Mouse (Mus musculus): ENCODE measurements at regions not wholly inside any gene's neighbourhood (a gene's known extent, or its start where the extent isn't known, plus 50 kb on each side); places are given as distances from the start of the nearest gene placed in this dataset.

DNA sequence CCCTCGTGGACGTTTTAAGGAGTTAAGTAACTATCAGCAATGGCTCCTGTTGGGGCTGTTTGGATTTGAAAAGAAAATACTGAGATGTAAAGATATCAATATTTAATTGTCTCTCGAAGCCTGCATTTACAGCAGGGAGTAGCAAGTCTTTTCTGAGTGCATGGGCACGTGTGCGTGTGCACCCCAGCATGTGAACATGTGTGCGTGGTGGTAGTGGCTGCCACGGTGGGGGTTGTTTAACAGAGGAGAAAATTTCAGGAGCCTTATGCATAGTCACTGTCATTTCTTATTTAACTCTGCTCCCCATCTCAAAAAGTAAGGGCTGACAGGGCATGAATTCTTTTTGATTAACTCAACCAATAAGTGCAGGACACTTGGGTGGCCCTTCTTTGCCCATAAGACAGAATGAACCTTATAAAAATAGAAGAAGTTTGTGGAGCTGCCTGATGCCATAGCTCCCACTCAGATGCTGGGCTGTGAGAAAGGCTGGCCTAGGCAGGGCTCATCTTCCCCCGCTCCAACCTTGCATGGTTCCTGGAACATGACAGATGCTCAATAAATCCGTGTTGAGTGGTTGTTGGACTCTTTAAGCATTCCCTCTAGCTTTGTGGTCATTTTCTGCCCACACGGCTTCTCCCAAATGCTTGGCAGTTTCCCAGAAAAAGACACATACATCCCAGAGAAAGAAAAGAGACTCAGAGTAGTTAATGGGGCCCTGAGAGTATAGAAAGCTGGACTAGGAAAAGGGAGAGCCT is 294.2 kb upstream of the Gm4791 start:
- TF ChIP-seq POLR2A (IDR thresholded peaks at IDR 0.05; ENCODE audit: low read depth, low read length) (no peak), CTCF (IDR thresholded peaks at IDR 0.05; ENCODE audit: borderline replicate concordance, insufficient read depth, low read length) (no peak)
- H3K4me3 ChIP-seq (ENCODE audit: insufficient read depth, low read length) = no peak overlapping the region
- H3K27ac ChIP-seq (ENCODE audit: insufficient read depth, low read length) = peak overlapping the region; percentile 57; the same call in 1 of the 2 replicates
- peaks cover 15% of the 10 kb centered on the region for H3K4me1 ChIP-seq (ENCODE audit: control insufficient read depth, insufficient read depth, low read length)

GRCm38 (mm10) chr9:46703674-46704073 is 294.9 kb upstream of the Gm4791 start:
- H3K4me3 ChIP-seq (ENCODE audit: insufficient read depth, low read length) = no peak overlapping the region
- peak overlapping the region; percentile 57 for H3K27ac ChIP-seq (ENCODE audit: insufficient read depth, low read length)
- no peak for TF ChIP-seq CTCF (IDR thresholded peaks at IDR 0.05; ENCODE audit: borderline replicate concordance, insufficient read depth, low read length)
- no peak for TF ChIP-seq POLR2A (IDR thresholded peaks at IDR 0.05; ENCODE audit: low read depth, low read length)
- peaks cover 15% of the 10 kb centered on the region for H3K4me1 ChIP-seq (ENCODE audit: control insufficient read depth, insufficient read depth, low read length)

GRCm38 (mm10) chr9:46702901-46703636 is 295.5 kb upstream of the Gm4791 start:
- TF ChIP-seq CTCF (IDR thresholded peaks at IDR 0.05; ENCODE audit: borderline replicate concordance, insufficient read depth, low read length) = no peak
- no peak for TF ChIP-seq POLR2A (IDR thresholded peaks at IDR 0.05; ENCODE audit: low read depth, low read length)
- H3K4me3 ChIP-seq (ENCODE audit: insufficient read depth, low read length) = no peak overlapping the region
- peaks cover 15% of the 10 kb centered on the region for H3K4me1 ChIP-seq (ENCODE audit: control insufficient read depth, insufficient read depth, low read length)
- H3K27ac ChIP-seq (ENCODE audit: insufficient read depth, low read length) = peak overlapping the region; percentile 57; the same call in 1 of the 2 replicates

GRCm38 (mm10) chr9:46702053-46702900 is 296.3 kb upstream of the Gm4791 start:
- H3K4me1 ChIP-seq (ENCODE audit: control insufficient read depth, insufficient read depth, low read length) = peaks cover 15% of the 10 kb centered on the region
- no peak overlapping the region for H3K4me3 ChIP-seq (ENCODE audit: insufficient read depth, low read length)
- H3K27ac ChIP-seq (ENCODE audit: insufficient read depth, low read length) = no peak overlapping the region
- TF ChIP-seq POLR2A (IDR thresholded peaks at IDR 0.05; ENCODE audit: low read depth, low read length) = no peak
- TF ChIP-seq CTCF (IDR thresholded peaks at IDR 0.05; ENCODE audit: borderline replicate concordance, insufficient read depth, low read length) = no peak

GRCm38 (mm10) chr9:46696171-46696570 is 302.4 kb upstream of the Gm4791 start:
- no peak for TF ChIP-seq CTCF (IDR thresholded peaks at IDR 0.05; ENCODE audit: borderline replicate concordance, insufficient read depth, low read length)
- TF ChIP-seq POLR2A (IDR thresholded peaks at IDR 0.05; ENCODE audit: low read depth, low read length) = no peak
- H3K4me1 ChIP-seq (ENCODE audit: control insufficient read depth, insufficient read depth, low read length) = no peaks in the 10 kb centered on the region
- H3K27ac ChIP-seq (ENCODE audit: insufficient read depth, low read length) = no peak overlapping the region
- H3K4me3 ChIP-seq (ENCODE audit: insufficient read depth, low read length) = no peak overlapping the region

GRCm38 (mm10) chr9:46689331-46689730 is 309.2 kb upstream of the Gm4791 start:
- no peak overlapping the region for H3K27ac ChIP-seq (ENCODE audit: insufficient read depth, low read length)
- no peak overlapping the region for H3K4me3 ChIP-seq (ENCODE audit: insufficient read depth, low read length)
- TF ChIP-seq POLR2A (IDR thresholded peaks at IDR 0.05; ENCODE audit: low read depth, low read length) = no peak
- TF ChIP-seq CTCF (IDR thresholded peaks at IDR 0.05; ENCODE audit: borderline replicate concordance, insufficient read depth, low read length) = no peak
- no peaks in the 10 kb centered on the region for H3K4me1 ChIP-seq (ENCODE audit: control insufficient read depth, insufficient read depth, low read length)

- no peak overlapping the region for H3K4me3 ChIP-seq (ENCODE audit: insufficient read depth, low read length)
- TF ChIP-seq CTCF (IDR thresholded peaks at IDR 0.05; ENCODE audit: borderline replicate concordance, insufficient read depth, low read length) = no peak
- no peak for TF ChIP-seq POLR2A (IDR thresholded peaks at IDR 0.05; ENCODE audit: low read depth, low read length)
- no peak overlapping the region for H3K27ac ChIP-seq (ENCODE audit: insufficient read depth, low read length)
- H3K4me1 ChIP-seq (ENCODE audit: control insufficient read depth, insufficient read depth, low read length) = no peaks in the 10 kb centered on the region
Measured at GRCm38 (mm10) chr9:46684113-46684850, 314.3 kb upstream of the Gm4791 start.

DNA sequence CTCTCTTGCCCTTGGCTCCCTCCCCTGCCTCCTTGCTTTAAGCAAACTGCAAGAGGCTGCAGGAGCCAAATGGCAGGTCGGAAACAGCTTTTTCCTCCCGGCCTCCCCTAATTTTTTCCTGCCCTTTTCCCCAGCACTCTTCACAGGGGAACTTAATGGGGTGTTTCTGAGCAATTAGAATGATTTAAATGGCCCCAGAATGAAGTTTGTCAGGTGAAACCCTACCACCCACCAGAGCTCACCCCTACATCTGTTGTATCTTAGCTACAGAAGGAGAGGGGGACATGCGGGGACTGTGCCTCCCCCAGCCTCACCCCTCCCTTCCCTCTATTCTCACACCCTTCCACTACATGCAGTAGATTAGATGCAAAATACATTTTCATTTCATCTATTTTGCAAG is 326.5 kb upstream of the Gm4791 start:
- Histone ChIP-seq H3K27ac (ENCODE audit: insufficient read depth, low read length) (no peak overlapping the region), H3K4me3 (ENCODE audit: insufficient read depth, low read length) (no peak overlapping the region)
- no peak for TF ChIP-seq CTCF (IDR thresholded peaks at IDR 0.05; ENCODE audit: borderline replicate concordance, insufficient read depth, low read length)

GRCm38 (mm10) chr9:46654422-46654821 is 334.6 kb upstream of the 4931429L15Rik start:
- TF ChIP-seq CTCF (IDR thresholded peaks at IDR 0.05; ENCODE audit: borderline replicate concordance, insufficient read depth, low read length) = no peak
- no peak for TF ChIP-seq POLR2A (IDR thresholded peaks at IDR 0.05; ENCODE audit: low read depth, low read length)
- H3K4me1 ChIP-seq (ENCODE audit: control insufficient read depth, insufficient read depth, low read length) = no peaks in the 10 kb centered on the region

More for the DNA sequence above, 326.5 kb upstream of the Gm4791 start:
- no peaks in the 10 kb centered on the region for H3K4me1 ChIP-seq (ENCODE audit: control insufficient read depth, insufficient read depth, low read length)

More at GRCm38 (mm10) chr9:46654422-46654821, 334.6 kb upstream of the 4931429L15Rik start:
- Histone ChIP-seq H3K4me3 (ENCODE audit: insufficient read depth, low read length) (no peak overlapping the region), H3K27ac (ENCODE audit: insufficient read depth, low read length) (no peak overlapping the region)

All from embryonic fibroblast, embryonic 13.5 days (primary cell).